Mouse (Mus musculus) MEL (cell line): ENCODE measurements around the gene Pcnx. TPM values are rescaled to one million over a fixed set of nuclear protein-coding genes. Genes with fewer than 3 reads are reported as not detected.

Experiments used
- DNase-seq: peaks from one replicate; pipeline ENCODE4 v3.0.0; 2011; ENCODE audit warnings: low read depth, low spot score
- H3K27ac ChIP-seq: 2 replicates; pipeline ENCODE4 v1.5.1; 2012; ENCODE audit warnings: low read depth, mild to moderate bottlenecking, control low read depth, low read length, moderate library complexity; ENCODE audit not compliant: control insufficient read depth
- H3K27me3 ChIP-seq, 2 experiments: fragments of 150-350 bp in 1 of 2; sonication (generic) in 1 of 2; 2 replicates each; pipeline ENCODE4 v1.6.1; 2012; ENCODE audit warnings: low read length in 2 of 2, mild to moderate bottlenecking in 2 of 2, improper control_type of control experiment in 1 of 2, moderate library complexity in 1 of 2; ENCODE audit not compliant: insufficient read depth in 2 of 2, control insufficient read depth in 1 of 2
- H3K36me3 ChIP-seq, 2 experiments: 2 replicates each; pipeline ENCODE4 v1.6.1; 2012 to 2014; ENCODE audit warnings: low read length in 2 of 2, improper control_type of control experiment in 1 of 2, inconsistent platforms in 1 of 2, mild to moderate bottlenecking in 1 of 2; ENCODE audit not compliant: insufficient read depth in 2 of 2, control insufficient read depth in 1 of 2
- H3K4me1 ChIP-seq, 2 experiments: fragments of 150-350 bp in 1 of 2; sonication (generic) in 1 of 2; 2 replicates each; pipeline ENCODE4 v1.6.1; 2012; ENCODE audit warnings: low read length in 2 of 2, improper control_type of control experiment in 1 of 2, mild to moderate bottlenecking in 1 of 2; ENCODE audit not compliant: insufficient read depth in 2 of 2, control insufficient read depth in 1 of 2
- H3K4me3 ChIP-seq, 2 experiments: fragments of 150-350 bp in 1 of 2; sonication (generic) in 1 of 2; 2 replicates each; pipeline ENCODE4 v1.5.1; 2012; ENCODE audit warnings: low read depth in 2 of 2, low read length in 2 of 2, mild to moderate bottlenecking in 2 of 2, moderate library complexity in 2 of 2, control low read depth in 1 of 2, improper control_type of control experiment in 1 of 2; ENCODE audit not compliant: control insufficient read depth in 1 of 2, insufficient read depth in 1 of 2
- H3K79me2 ChIP-seq: 2 replicates; pipeline ENCODE4 v1.6.1; 2012; ENCODE audit warnings: mild to moderate bottlenecking, low read length, moderate library complexity; ENCODE audit not compliant: control insufficient read depth, poor library complexity, insufficient read depth
- H3K9ac ChIP-seq: 2 replicates; pipeline ENCODE4 v1.6.1; 2012; ENCODE audit warnings: low read depth, mild to moderate bottlenecking, control low read depth, low read length, moderate library complexity; ENCODE audit not compliant: control insufficient read depth, poor library complexity, severe bottlenecking
- H3K9me3 ChIP-seq: fragments of 150-350 bp; sonication (generic); replicated peaks from 2 replicates; pipeline ENCODE4 v1.6.1; 2012; ENCODE audit warnings: mild to moderate bottlenecking, low read length, improper control_type of control experiment, moderate library complexity; ENCODE audit not compliant: insufficient read depth
- CHD1 ChIP-seq: IDR thresholded peaks from 2 replicates; pipeline ENCODE4 v1.6.1; 2012; ENCODE audit warnings: low read depth, mild to moderate bottlenecking, inconsistent platforms, low read length, improper control_type of control experiment
- ELF1 ChIP-seq: IDR thresholded peaks from 2 replicates; pipeline ENCODE4 v1.6.1; 2014; ENCODE audit warnings: low read depth, mild to moderate bottlenecking, inconsistent platforms, low read length, improper control_type of control experiment, moderate library complexity
- ETS1 ChIP-seq: IDR thresholded peaks from 2 replicates; pipeline ENCODE4 v1.6.1; 2012; ENCODE audit warnings: low read depth, mild to moderate bottlenecking, inconsistent platforms, low read length, improper control_type of control experiment, moderate library complexity
- GABPA ChIP-seq: IDR thresholded peaks from 2 replicates; pipeline ENCODE4 v1.6.1; 2012; ENCODE audit warnings: low read depth, mild to moderate bottlenecking, inconsistent platforms, low read length, improper control_type of control experiment, moderate library complexity
- GATA1 ChIP-seq: IDR thresholded peaks from 2 replicates; pipeline ENCODE4 v1.6.1; 2011; ENCODE audit warnings: low read depth, low read length, improper control_type of control experiment
- JUND ChIP-seq: IDR thresholded peaks from 2 replicates; pipeline ENCODE4 v1.6.1; 2011; ENCODE audit warnings: low read depth, mild to moderate bottlenecking, improper control_type of control experiment, low read length
- MAX ChIP-seq: IDR thresholded peaks from 2 replicates; pipeline ENCODE4 v1.6.1; 2011; ENCODE audit warnings: low read length, improper control_type of control experiment
- MYC ChIP-seq: IDR thresholded peaks from 2 replicates; pipeline ENCODE4 v1.6.1; 2011; ENCODE audit warnings: low read depth, mild to moderate bottlenecking, low read length, improper control_type of control experiment, moderate library complexity
- POLR2AphosphoS2 ChIP-seq: IDR thresholded peaks from 2 replicates; pipeline ENCODE4 v1.6.1; 2011; ENCODE audit warnings: low read length, improper control_type of control experiment
- POLR2AphosphoS5 ChIP-seq: IDR thresholded peaks from 2 replicates; pipeline ENCODE4 v1.6.1; 2012; ENCODE audit warnings: low read depth, borderline replicate concordance, mild to moderate bottlenecking, inconsistent platforms, low read length, moderate library complexity, mixed read lengths
- RAD21 ChIP-seq: IDR thresholded peaks from 2 replicates; pipeline ENCODE4 v1.6.1; 2011; ENCODE audit warnings: mild to moderate bottlenecking, low read depth, low read length, improper control_type of control experiment
- RCOR1 ChIP-seq: IDR thresholded peaks from 2 replicates; pipeline ENCODE4 v1.6.1; 2012; ENCODE audit warnings: low read depth, mild to moderate bottlenecking, inconsistent platforms, low read length, improper control_type of control experiment
- SMC3 ChIP-seq: IDR thresholded peaks from 2 replicates; pipeline ENCODE4 v1.6.1; 2011; ENCODE audit warnings: low read depth, low read length, improper control_type of control experiment
- TAL1 ChIP-seq: IDR thresholded peaks from 2 replicates; pipeline ENCODE4 v1.6.1; 2012; ENCODE audit warnings: mild to moderate bottlenecking, inconsistent platforms, low read length, moderate library complexity, mixed read lengths
- TCF12 ChIP-seq: IDR thresholded peaks from 2 replicates; pipeline ENCODE4 v1.6.1; 2014; ENCODE audit warnings: low read depth, mild to moderate bottlenecking, inconsistent platforms, low read length, improper control_type of control experiment, moderate library complexity
- polyA plus RNA-seq, 2 experiments: library from polyadenylated mRNA; stranded (reverse) in 1 of 2; unstranded in 1 of 2; fragments of >175 nt in 1 of 2; fragments of >200 nt in 1 of 2; gene quantifications; 2 replicates each; pipeline versions ENCODE4 v1.2.1 to v1.2.4; 2012; ENCODE audit warnings: low replicate concordance in 2 of 2, low read depth in 1 of 2; ENCODE audit not compliant: insufficient read length in 2 of 2, insufficient read depth in 1 of 2, missing spikeins in 1 of 2
- total RNA-seq: library from RNA; depleted of rRNA; stranded (reverse); fragments of 300-350 nt; gene quantifications from 2 replicates; pipeline ENCODE4 v1.2.3, GENCODE M21; 2012

The Pcnx gene
- total and polyA plus RNA-seq, 3 experiments, result 8.9 to 140 (median 20.6) TPM

DNA sequence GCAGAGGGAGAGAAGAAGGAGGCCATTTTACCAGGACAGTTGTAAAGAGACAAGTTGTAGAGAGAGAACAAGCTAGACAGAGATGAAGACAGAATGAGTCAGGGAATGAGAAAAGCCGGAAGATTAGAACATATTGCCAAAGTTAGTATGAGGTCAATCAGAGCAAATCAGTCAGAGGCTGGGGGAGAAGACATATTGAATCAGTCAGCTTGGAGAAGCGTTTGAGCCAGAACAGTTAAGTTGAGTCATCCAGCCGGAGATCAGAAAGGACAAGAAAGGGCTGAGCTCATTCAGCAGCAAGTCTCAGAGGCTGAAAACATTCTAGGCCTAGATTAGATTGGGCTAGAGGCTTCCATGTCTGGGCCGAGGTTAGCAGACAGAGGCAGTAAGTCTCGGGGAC, 18.8 kb upstream of the Pcnx start:
- Histone ChIP-seq H3K36me3 (no peaks in the 10 kb centered on the region), H3K27ac (no peak overlapping the region), H3K4me1 (peaks cover 0 to 11% of the 10 kb centered on the region in 2 experiments; a peak in 2 of 4 replicates), H3K4me3 (no peak overlapping the region), H3K9me3 (no peaks in the 10 kb centered on the region), H3K9ac (no peak overlapping the region), H3K79me2 (no peaks in the 10 kb centered on the region), H3K27me3 (peaks cover 2 to 13% of the 10 kb centered on the region in 2 experiments)
- TF ChIP-seq TCF12, result no peak
- TF ChIP-seq SMC3, result no peak
- TF ChIP-seq RCOR1, result no peak
- no peak for TF ChIP-seq ELF1
- no peak for TF ChIP-seq POLR2AphosphoS5
- no peak for TF ChIP-seq GATA1
- TF ChIP-seq POLR2AphosphoS2, result no peak
- no peak for TF ChIP-seq MYC
- no peak for TF ChIP-seq GABPA
- TF ChIP-seq MAX, result no peak
- no peak for TF ChIP-seq CHD1
- no peak for TF ChIP-seq ETS1
- no peak for TF ChIP-seq JUND
- DNase-seq, result no peak

DNA sequence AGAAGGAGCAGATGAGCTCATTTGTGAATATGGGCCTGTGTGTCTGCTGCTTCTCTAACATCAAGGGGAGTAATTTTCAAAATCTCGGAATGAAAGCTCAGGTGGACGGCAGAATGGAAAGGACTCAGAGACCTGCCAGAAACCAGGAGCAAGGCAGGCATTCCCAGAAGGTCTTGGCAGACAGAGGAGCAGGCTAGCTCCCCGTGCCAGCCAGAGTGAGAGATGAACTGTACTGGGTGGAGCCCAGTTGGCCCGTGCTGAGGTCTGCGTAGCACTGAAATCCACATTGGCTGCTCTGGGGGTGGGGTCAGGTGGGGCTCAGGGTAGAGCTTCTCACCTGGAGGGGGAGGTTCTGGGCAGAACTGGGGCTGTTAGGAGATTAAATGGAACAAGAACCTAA, 16.3 kb upstream of the Pcnx start:
- H3K36me3 ChIP-seq, result no peaks in the 10 kb centered on the region
- no peak overlapping the region for H3K27ac ChIP-seq
- H3K4me1 ChIP-seq, result peaks cover 0 to 11% of the 10 kb centered on the region in 2 experiments; a peak in 2 of 4 replicates
- no peak for DNase-seq
- no peak overlapping the region for H3K9ac ChIP-seq
- H3K27me3 ChIP-seq, result peaks cover 9 to 12% of the 10 kb centered on the region in 2 experiments
- H3K79me2 ChIP-seq, result no peaks in the 10 kb centered on the region
- H3K9me3 ChIP-seq, result no peaks in the 10 kb centered on the region
- no peak overlapping the region for H3K4me3 ChIP-seq
- TF ChIP-seq TAL1, result no peak
- no peak for TF ChIP-seq RAD21
- TF ChIP-seq, all 39 proteins: peak for 0

GRCm38 (mm10) chr12:81844572-81844971, 15.3 kb upstream of the Pcnx start:
- Histone ChIP-seq H3K36me3 (no peaks in the 10 kb centered on the region), H3K9me3 (no peaks in the 10 kb centered on the region), H3K9ac (no peak overlapping the region), H3K27ac (no peak overlapping the region), H3K4me1 (peaks cover 0 to 11% of the 10 kb centered on the region in 2 experiments; a peak in 2 of 4 replicates), H3K79me2 (no peaks in the 10 kb centered on the region), H3K27me3 (peaks cover 8 to 15% of the 10 kb centered on the region in 2 experiments)
- peak; percentile 64 for DNase-seq
- TF ChIP-seq GATA1 (peak; percentile 14; the same call in 1 of the 2 replicates), POLR2AphosphoS2 (no peak), RCOR1 (peak; percentile 82), TAL1 (peak; percentile 29; the same call in 1 of the 2 replicates)
- TF ChIP-seq, all 39 proteins: peak for 3
- no peak overlapping the region for H3K4me3 ChIP-seq
